Mouse (Mus musculus) urinary bladder, postnatal 10 days (tissue): ENCODE results near the gene Plxna1.

Experiments used
- DNase-seq: peaks from one replicate; pipeline ENCODE4 v3.0.0; 2022; ENCODE audit warnings: low spot score

Gene Plxna1

GRCm38 (mm10) chr6:89285116-89285515 is 77.3 kb downstream of the Plxna1 start:
- no peak for DNase-seq

DNA sequence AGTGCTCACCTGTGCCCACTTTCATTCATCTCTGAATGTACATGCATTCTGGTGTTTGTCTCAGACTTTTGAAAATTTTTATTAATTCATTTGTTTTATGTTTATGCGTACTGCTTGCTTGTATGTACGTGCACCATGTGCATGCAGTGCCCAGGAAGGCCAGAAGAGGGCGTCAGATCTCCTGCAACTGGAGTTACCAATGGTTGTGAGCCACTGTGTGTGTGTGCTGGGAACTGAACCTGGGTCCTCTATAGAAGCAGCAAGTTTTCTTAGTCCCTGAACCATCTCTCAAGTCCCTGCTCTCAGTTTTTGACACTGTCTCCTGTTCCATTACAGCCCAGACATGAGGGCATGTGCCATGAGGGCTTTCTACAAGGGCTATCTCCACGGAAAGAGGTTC is 79.3 kb downstream of the Plxna1 start:
- DNase-seq: no peak

GRCm38 (mm10) chr6:89282626-89283025 is 79.8 kb downstream of the Plxna1 start:
- DNase-seq: no peak

DNA sequence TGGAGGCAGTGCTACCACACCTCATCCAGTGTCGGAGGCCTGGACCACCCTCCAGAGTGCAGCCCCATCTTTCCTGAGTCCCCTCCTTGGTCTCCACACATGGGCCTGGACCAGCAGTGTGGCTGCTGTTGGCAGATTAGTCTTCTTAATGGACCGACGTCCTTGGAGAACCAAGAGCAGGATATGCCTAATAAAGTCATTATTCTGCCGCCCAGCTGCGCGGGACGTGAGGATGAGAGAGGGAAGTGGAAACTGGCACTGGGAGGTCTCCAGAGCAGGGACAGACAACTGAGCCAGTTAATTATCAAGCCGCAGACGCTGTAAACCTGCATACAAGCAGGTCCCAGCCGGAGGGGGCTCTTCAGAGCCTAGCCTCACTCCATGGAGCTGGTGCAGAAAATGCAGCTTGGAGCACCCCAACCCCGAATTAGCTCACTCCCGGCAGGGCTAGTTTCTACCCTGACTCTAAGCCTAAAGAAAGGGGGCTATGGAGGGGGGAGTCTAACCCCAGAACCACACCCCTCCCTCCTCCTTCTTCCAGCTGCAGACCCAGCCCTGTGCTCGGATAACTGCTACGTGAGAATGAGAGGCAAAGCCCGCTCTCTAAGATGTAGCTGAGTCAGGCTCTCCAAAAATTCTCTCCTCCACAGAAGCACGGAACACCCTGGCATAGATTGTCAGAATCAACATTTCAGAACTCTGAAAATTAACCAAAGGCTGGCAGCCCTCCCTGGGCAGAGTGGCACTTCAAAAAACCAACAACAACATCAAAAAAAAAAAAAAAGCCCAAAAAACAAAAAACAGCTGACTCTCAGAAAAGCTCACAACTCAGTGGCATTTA is 80.7 kb downstream of the Plxna1 start:
- DNase-seq: no peak

DNA sequence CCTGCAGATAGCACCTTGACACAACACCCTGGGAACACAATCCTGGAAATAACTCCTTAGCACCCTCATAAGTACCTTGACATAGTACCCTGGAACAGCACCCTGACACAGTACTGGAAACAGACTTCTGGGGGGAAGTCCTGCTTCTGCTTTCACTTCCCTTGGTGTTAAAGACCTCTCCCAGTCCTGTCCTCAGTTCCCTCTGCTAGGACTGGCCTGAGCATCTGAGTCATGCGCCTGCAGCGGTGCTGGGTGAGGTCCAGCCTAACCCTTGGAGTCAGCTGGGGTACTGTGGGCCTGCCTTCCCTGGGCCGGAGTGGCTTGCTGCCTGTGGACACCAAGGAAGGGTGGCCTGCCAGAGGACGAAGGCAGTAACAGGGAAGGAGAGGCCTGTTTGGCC is 81.9 kb downstream of the Plxna1 start:
- no peak for DNase-seq

DNA sequence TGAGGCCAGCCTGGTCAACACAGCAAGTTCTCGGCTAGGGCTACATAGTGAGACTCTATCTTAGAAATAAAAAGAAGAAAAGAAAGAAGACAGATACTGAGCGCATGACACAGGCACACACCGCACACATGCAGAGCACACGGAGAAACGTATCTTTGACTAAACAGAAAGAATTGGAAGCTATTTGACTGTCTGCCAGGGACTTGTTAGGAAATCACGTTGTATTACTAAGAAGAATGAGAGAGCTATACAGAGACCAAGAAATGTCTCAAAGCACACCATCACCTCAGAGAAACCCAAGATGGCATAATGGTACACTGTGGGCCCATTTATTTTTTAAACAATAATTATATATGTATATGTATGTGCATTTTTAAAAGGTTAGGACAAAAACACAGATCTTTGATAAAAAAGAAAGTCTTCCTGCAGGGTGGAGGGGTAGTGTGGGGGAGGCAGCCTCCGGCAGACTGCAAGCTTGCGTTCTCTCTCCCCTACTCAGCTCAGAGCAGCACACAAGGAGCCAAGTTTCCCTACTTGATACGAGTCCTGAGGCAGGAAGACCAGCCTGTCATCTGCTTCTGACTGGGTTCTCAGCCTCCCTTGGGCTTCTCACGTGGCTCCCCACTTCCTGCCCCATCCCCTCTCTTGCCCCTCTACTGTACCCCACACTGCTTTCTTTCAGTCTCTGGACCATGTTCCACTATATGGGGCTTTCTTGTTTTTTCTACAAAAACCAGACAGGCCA is 90.5 kb downstream of the Plxna1 start:
- DNase-seq: no peak

DNA sequence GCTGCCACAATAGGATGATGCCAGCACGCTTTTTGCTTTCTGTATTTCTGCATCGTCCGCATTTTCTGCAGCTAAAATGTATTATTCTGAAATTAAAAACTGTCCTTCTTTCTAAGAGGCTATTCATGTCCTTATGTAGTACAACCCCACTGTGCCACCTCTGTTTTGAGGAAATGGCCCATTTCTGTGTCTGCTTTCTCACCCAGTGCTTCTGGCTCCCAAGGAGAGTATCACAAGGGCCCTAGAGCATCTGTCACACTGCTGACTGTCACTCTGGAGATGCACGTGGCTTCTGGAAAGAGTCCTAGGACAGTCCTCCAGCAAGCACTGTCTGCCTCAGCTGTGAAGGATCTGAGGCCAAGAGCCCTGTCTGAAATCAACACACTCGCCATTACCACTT is 95.2 kb downstream of the Plxna1 start:
- no peak for DNase-seq
